Mouse (Mus musculus) CH12F3 (cell line): ENCODE results near the gene Btbd11.

Source experiments
- in situ Hi-C: fragments of 300-500 bp; cut with MboI; formaldehyde crosslinking; loops from 2 replicates; pipeline ENCODE4 v1.14.3; 2020; ENCODE audit warnings: low sequenced_read_pairs

Btbd11 gene

GRCm38 (mm10) chr10:85475642-85476345, 89.2 kb downstream of the Btbd11 start:
- in situ Hi-C loops = no loop called here

DNA sequence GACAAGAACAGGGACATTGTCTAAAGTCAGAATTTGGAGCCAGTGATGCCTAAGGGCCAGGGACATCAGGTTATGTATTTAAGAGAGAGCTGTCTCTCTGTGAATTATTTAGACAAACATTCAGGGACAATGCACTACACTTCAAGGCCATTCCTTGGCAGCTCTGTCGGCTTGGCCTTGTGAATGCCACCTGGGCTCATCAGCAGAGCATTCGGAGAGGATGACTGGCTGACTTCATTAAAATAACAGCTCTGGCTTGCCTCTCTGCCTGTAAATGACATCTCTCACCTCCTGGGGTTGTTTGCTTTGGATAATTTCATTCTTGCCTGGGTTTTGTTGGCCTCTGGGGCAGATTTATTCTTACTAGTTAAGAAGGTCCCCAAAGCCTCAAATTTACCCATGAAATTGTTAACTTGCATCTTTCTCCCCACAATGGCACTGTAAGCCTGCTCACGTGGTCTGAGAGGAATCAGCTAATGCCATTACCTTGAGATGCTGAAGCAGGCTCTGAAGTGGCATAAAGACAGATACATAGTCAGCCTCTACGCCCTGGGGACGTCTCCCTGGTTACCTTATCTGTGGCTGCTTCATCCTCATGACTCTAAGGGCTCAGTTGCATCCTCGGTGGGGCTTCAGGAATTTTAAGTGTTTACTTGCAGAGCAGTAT, 93.5 kb downstream of the Btbd11 start:
- in situ Hi-C loops = no loop called here

DNA sequence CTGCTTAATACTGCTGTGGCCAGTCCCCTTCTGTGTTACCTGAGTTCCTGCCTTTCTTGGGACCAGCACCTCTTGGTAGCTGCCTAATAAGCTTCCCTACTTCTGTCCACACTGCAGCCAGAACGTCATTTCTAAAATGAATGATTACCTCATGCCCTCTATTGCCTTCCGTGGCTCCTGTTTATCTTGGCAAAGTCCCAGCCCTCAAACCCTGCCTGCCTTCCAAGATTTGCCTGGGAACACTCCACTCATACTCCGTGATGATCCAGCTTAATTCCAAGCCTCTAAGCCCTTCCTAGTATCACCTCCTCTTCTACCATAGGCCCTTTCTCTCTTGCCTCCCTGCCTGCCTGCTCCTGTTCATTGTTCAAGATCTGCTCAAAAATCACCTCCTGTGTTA, 94.5 kb downstream of the Btbd11 start:
- in situ Hi-C loops = no loop called here

- in situ Hi-C loops = no loop called here
These were observed 95.5 kb downstream of the Btbd11 start for GRCm38 (mm10) chr10:85482064-85482473.

DNA sequence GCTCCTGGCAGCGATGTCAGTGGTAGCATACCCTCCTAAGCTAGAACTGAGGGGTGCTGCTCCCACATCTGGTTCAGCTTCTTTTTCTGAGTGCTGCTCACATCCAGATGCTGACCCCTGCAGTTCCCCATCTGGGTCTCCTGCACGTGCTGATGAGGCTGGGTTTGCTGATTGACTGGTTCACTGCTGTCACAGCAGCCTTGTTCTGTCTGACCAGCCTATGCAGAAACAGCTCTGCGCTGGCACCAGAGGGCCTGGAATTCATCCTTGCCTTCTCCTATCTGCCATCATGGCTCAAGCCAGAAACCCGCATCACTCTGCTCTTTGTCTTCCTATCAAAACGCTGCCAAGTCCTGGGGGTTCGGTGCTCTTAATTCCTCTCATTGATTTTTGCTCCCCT, 95.9 kb downstream of the Btbd11 start:
- in situ Hi-C loops = no loop called here

- in situ Hi-C loops = no loop called here
These were observed 99.8 kb downstream of the Btbd11 start for GRCm38 (mm10) chr10:85486456-85486855.

DNA sequence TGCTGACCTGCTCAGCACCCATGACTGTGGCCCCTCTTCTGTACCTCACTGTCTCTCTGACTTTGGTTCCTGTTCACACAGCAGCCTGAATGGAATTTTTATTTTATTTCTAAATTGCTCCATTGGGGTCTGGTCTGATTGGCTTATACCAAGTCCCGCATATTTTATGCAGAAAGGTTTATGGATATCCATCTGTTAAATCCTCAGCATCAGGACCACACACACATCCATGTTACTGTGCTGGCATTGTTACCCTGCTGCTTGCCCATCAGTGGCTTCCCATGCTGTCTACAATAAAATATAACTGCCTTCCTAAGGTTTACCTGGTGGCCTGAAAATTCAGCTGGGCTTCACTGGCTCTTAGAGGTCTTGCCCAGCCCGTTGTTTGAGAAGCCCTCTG, 106.0 kb downstream of the Btbd11 start:
- in situ Hi-C loops = no loop called here

- in situ Hi-C loops = no loop called here
These were observed 109.7 kb downstream of the Btbd11 start for GRCm38 (mm10) chr10:85496358-85496757.

GRCm38 (mm10) chr10:85496981-85497380, 110.4 kb downstream of the Btbd11 start:
- in situ Hi-C loops = no loop called here

GRCm38 (mm10) chr10:85497931-85498330, 111.3 kb downstream of the Btbd11 start:
- in situ Hi-C loops = no loop called here

DNA sequence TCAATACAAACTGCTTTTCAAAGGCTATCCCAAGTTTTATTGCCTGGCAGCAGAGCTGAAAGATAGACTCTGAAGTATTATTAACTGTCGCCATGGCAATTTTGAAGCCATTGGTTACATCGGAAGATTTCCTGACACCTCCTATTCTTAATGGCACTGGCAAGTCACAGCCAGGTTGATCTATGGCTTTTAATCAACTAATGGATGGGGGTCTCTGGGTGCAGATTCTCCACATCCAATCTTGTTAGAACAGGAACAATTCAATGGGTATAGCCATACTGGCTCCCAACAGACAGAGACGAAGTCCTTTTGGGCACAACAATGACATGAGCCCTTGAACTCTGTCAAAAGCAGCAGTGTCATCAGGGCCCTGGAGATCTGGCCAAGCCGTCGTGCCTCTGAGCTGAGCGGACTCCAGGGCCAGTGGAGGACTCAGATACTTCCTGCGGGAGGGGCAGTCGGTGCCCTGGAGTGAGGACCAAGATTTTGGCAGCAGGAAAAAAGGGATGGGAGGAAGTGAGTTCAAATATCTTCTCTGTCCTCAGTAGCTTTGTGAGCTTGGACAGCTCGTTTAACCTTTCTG, 114.0 kb downstream of the Btbd11 start:
- in situ Hi-C loops = no loop called here

DNA sequence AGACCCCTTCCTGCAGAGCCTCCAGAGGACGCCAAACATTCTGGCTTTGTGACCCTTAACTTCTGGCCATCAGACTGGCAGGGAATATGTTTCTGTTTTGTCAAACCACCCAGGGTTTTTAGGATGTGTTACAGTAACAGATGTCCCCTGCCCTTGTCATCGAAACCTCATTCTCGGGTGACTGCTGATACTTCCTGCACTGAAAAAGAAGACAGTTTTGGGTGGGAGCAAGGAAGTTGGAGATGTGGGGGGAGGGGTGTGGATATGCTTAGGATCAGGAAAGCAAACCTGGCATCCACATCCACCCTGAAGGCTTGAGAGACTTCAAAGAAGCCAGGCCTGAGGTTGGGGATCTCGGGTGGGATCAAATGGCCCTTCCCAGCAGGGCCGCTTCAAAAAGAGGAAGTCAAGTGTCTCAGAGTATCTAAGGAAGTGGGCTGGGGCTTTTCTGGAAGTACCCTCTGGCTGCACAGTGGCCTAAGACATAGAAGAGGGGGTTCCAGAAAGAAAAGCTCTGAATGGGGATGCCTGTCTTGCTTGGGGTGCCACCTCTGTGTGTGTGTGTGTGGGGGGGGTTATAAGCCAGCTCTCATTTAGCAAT, 115.5 kb downstream of the Btbd11 start:
- in situ Hi-C loops = no loop called here

GRCm38 (mm10) chr10:85502656-85503055, 116.0 kb downstream of the Btbd11 start:
- in situ Hi-C loops = no loop called here

DNA sequence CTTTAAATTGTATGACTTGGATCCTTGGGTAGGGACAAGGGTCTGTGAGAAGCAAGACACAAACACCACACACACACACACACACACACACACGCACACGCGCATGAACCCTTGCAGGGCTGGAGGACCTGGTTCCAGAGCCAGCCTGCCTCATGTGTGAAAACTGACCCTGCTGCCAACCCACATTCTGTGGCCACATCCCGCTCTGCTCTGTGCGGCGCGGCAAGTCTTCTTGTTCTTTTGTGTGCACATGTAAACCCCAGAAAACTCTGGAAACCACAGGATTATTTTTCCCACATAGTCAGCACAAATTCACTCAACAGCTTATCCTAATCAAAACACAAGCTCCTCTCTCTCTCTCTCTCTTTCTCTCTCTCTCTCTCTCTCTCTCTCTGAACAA, 116.8 kb downstream of the Btbd11 start:
- in situ Hi-C loops = no loop called here

GRCm38 (mm10) chr10:85507270-85508050, 120.8 kb downstream of the Btbd11 start:
- in situ Hi-C loops = no loop called here

DNA sequence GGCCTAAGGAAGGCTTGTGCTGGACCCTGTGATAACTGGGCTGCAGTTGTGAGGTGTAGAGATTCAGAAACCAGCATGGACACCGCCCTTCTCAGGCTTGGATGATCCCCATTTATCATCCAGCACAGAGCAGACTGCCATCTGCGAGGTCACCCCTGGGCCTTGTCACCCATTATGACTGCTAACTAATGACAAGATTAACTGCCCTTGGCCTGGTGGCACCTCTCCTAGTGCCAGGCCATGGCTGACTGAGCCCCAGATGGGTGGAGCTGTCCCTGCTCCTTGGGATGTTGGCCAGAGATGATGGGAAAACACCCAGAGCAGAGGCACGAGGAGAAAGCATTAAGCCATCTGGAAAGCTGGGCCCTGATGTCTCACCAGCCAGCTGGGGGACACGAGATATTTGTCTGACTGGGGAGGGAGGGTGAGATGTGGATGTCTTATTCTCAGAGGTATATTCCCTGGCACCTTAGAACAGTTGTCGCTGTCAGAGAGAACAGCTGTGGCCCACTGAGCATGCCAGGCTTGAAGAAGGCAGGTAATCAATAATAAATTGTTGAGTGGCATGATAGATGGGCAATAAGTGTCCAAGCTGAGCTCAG, 121.7 kb downstream of the Btbd11 start:
- in situ Hi-C loops = no loop called here

DNA sequence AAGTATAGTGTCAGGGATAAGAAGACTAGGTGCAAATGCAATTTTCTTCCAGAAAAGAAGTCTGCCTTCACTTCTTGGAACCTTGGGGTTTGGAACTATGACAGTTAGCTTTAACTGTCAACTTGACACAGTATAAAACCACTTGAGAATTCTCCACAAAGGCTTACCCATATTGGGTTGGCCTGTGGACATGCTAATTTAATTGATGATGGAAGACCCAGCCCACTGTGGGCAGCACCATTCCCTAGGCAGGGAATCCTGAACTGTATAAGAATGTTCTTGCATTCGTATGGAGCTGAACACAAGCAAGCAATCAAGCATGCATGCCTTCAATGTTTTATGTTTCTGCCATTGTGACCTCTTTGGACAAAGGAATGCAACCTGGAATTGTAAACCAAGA, 122.4 kb downstream of the Btbd11 start:
- in situ Hi-C loops = no loop called here

GRCm38 (mm10) chr10:85510329-85510728, 123.7 kb downstream of the Btbd11 start:
- in situ Hi-C loops = no loop called here

DNA sequence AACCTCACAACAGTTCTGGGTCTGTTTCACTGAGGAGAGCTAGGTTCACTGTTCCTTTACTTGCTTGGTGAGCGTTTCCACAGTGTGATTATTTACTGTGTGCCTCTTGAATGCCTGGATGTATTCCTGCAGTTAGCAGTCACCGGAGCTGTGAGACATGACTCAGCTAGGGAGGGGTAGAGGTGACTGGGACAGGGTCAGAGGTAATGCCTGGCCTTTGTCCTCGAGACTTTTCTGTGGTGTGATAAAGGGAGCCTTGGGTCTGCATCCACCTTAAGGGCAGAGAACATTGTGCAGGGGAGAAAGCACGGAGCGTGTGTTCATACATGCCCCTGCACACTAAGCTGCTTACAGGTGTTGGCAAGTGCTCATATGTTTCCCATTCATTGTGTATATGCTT, 126.2 kb downstream of the Btbd11 start:
- in situ Hi-C loops = no loop called here

DNA sequence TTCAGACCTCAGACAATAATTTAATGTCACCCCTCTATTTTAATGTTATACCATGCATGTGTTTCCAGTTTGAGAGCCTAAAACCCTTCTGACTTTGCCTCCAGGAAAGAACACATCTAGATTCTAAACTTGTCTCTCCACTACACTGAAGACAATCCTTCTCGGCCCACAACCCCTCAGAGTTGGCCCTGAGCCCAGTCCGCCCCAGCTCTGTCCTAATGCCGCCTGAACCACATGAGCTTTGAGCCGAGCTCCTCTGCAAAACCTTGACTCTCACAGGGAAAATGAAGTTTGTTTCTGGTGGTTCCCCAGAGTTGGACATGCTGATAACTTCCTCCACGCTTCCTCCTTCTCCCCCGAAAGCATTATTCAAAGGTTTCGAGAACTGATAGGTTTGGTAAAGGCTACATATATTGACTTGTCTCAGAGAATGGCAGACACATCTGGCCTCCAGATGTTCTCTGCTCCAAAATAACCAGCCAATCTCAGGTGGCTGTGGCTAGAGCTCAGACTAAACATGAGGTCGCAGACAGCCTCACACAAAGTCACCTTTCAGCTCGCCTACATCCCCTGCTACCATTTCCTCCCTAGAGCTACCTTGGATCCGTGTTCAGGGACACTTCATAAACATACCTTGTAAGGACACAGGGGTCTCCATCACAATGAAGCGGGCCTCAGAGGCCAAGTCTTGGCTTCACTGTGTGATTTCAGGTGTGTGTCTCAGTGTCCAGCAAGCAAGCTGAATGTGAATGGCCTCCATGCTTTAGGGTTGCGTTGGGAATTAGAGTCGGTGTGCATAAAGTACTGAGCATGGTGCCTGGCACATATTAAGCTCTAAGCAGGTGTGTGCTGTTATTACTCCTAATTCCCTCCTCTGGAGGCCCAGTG, 130.9 kb downstream of the Btbd11 start:
- in situ Hi-C loops = no loop called here
